Mouse (Mus musculus) lung, adult 2 months (tissue): ENCODE results near the gene Snupn. TPM values are rescaled to one million over a fixed set of nuclear protein-coding genes. Genes with fewer than 3 reads are reported as not detected.
"Not testable (repeated sequence)": the region's sequence is repeated elsewhere in the genome, so short reads cannot be mapped to it uniquely, and the experiment has no call there.

Experiments
- DNase-seq: peaks from one replicate; pipeline ENCODE4 v3.0.0; 2022
- H3K4me1 ChIP-seq: fragments of 200-500 bp; 2 replicates; pipeline ENCODE4 v1.6.1; 2011; ENCODE audit warnings: low read length; ENCODE audit not compliant: control insufficient read depth, insufficient read depth
- H3K4me3 ChIP-seq: fragments of 200-500 bp; replicated peaks from 2 replicates; pipeline ENCODE3; 2011; ENCODE audit warnings: low read depth, mild to moderate bottlenecking, control low read depth, low read length; ENCODE audit errors: extremely low read depth
- CTCF ChIP-seq: fragments of 200-500 bp; IDR thresholded peaks from 2 replicates; pipeline ENCODE4 v1.5.1; 2011; ENCODE audit warnings: mild to moderate bottlenecking, low read length, control low read depth; ENCODE audit not compliant: insufficient read depth
- POLR2A ChIP-seq: fragments of 200-500 bp; IDR thresholded peaks from 2 replicates; pipeline ENCODE4 v1.6.1; 2011; ENCODE audit warnings: low read depth, mild to moderate bottlenecking, control low read depth, low read length, borderline replicate concordance; ENCODE audit errors: extremely low read depth
- WGBS: fragments of 180-500 bp; shearing (Covaris S2); methylation state at CpG from one replicate; pipeline ENCODE4 v1.1.7; 2018; 5-methylcytosine and 5-hydroxymethylcytosine counted together
- polyA plus RNA-seq: library from polyadenylated mRNA; depleted of rRNA; stranded (reverse); fragments of >200 nt; gene quantifications from 2 replicates; pipeline ENCODE4 v1.2.3, GENCODE M21; 2012

Gene Snupn
- polyA plus RNA-seq, 1 experiment, result 5.0 TPM

DNA sequence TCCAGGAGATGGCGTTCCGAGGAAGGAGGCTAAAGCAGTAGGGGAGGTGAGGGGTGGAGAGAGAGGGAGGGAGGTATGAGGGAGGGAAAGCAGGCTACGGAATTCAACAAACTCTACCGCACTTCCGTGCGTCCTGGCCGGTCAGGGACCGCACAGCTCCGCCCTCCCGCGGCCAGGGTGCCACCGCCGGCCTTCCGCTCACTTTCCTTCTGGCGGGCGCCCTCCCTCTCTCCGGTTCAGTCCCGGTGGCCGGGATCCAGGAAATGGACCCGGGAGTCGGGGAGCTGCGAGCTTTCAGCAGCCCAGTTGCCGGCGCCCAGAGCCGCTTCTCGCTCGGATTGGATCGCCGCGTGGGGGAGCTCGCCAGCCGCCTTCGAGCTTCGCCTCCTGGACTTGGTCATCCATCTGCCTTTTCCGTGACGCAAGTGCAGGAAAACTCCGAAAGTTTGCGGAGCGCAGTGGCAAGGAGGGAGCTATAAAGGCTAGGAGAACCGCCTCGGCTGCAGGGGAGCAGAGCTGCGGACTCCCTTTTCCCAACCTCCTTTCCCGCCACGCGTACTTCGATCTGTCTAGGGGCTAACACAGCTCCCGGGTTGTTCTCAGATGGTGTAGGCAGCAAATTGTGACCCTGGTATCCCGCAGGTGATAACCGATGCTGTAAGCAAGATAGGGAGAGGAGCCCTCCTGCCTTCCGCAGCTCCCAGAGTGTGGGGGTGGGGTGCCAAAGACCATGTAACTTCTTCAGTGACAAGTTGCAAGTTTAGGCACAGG, 22.5 kb upstream of the Snupn start, which contains the start of gene Snx33:
Snx33 (minus strand) TSS at position 331 of the 771 bp plus-strand sequence.
- Histone ChIP-seq H3K4me3 (peak within 1 kb of the TSS; percentile 79), H3K4me1 (peaks cover 31% of the 10 kb centered on the region)
- peak; percentile 95 for DNase-seq
- peak; percentile 72; the same call in 1 of the 2 replicates for TF ChIP-seq POLR2A
- peak; percentile 42 for TF ChIP-seq CTCF
- under 1% methylated on average over 50 of the region's 50 CpGs for WGBS

DNA sequence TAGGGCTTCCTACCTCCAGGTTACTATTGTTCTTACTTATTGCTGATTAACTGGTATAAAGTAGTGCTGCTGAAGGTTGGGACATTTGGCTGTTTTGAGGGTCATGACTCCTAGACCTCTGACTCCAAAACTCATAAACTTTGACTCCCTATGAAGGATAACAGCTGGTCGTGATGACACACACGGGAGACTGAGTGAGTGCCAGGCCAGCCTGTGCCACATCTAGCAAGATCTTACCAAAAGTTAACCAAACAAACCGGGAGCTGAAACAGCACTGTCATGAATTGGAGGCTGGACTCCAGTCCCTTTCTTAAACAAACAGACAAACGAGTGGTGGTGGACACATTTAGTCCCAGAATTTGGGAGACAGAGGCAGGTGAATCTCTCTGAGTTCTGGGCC, 21.2 kb upstream of the Snupn start:
- Histone ChIP-seq H3K4me3 (no peak overlapping the region), H3K4me1 (peaks cover 21% of the 10 kb centered on the region)
- 55% methylated on average over 4 of the region's 4 CpGs for WGBS
- no peak for TF ChIP-seq CTCF
- TF ChIP-seq POLR2A, result no peak
- DNase-seq, result no peak

DNA sequence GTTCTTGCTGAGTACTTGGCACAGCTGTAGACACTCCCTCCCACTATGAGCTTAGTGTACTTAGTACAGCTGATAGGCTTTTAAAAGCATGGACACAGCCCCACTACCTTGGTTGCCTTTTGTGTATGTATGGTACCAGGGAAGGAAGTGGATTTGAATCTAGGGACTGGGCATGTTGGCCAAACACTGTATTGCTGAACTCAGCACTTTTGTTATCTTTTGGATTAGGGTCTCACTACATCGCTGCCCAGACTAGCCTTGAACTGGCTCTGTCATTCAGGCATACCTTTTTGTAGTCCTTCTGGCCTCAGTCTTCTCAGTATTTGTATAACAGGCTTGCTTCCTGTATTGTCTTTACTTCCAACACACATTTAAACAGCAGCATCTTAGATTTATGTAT, 20.1 kb upstream of the Snupn start:
- 71% methylated on average over 1 of the region's 1 CpGs for WGBS
- Histone ChIP-seq H3K4me3 (no peak overlapping the region), H3K4me1 (peaks cover 12% of the 10 kb centered on the region)
- DNase-seq, result no peak
- TF ChIP-seq CTCF (no peak), POLR2A (no peak)

DNA sequence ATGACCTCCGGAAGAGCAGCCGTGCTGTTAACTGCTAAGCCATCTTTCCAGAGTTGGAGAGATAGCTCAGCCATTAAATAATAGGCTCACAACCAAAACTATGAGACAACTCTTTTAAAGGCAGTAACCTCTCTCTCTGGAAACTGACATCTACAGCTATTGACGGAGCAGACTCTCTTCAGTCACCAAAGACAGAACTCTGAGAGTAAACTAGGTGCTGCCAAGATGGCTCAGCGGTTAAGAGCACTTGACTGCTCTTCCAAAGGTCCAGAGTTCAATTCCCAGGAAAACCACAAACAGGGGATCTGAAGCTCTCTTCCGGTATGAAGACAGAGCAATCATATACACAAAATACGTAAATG, 13.8 kb upstream of the Snupn start:
- 13% methylated on average over 6 of the region's 6 CpGs for WGBS
- no peak for TF ChIP-seq CTCF
- TF ChIP-seq POLR2A, result no peak
- H3K4me3 ChIP-seq, result peak overlapping the region; percentile 50
- no peak for DNase-seq
- 0 out of 2 replicates have a peak, but pooled peaks cover 4% of the 10 kb centered on the region for H3K4me1 ChIP-seq

DNA sequence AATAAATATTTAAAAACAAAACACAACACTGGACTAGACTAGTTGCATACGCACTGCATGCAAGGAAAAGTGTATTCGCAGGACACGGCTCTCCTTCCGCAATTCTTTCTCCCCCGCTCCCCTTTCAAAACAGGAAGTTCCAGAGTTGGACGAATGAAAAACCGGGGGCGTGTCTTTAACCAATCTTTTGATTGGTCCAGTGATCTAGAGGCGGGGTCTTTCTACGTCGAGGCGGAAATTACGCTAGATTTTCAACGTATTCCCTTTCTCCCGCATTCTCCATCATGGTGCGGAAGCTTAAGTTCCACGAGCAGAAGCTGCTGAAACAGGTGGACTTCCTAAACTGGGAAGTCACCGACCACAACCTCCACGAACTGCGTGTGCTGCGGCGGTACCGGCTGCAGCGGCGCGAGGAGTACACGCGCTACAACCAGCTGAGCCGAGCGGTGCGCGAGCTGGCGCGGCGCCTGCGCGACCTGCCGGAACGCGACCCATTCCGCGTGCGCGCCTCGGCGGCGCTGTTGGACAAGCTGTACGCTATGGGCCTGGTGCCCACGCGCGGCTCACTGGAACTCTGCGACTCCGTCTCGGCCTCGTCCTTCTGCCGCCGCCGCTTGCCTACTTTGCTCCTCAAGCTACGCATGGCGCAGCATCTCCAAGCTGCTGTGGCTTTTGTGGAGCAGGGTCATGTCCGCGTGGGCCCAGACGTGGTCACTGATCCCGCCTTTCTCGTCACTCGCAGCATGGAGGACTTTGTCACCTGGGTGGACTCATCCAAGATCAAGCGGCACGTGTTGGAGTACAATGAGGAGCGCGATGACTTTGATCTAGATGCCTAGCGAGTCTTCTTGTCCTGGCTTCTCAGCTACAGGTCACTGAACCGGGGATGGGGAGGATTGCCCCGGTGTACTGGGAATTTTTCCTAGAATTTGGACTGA, 13.2 kb upstream of the Snupn start, which contains the start of gene Imp3:
Imp3 (plus strand) TSS at position 253 of the 938 bp plus-strand sequence.
- H3K4me3 ChIP-seq, result peak within 1 kb of the TSS; percentile 100
- DNase-seq, result peak; percentile 85
- peak; percentile 58; the same call in 1 of the 2 replicates for TF ChIP-seq POLR2A
- no peak for TF ChIP-seq CTCF
- under 1% methylated on average over 73 of the region's 73 CpGs for WGBS
- 0 out of 2 replicates have a peak, but pooled peaks cover 4% of the 10 kb centered on the region for H3K4me1 ChIP-seq

DNA sequence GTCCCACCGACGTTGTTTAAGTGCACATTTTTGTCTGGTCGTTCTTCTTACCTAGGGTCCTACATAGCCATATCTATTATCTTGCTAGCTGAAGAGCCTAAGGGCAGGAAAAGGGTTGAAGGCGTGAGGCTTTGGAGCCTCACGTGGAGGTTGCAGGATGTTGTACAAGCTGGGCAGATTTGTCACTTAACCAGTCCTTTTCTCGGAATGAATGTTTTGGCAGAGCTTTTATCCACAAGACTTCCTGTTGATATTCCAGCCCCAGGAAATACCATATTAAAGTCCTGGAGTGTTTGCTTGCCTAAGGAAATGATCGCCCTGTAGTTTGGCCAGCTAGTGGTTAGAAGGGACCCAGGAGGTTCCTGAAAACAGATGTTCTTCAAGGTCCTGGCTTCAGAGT, 12.3 kb upstream of the Snupn start:
- WGBS, result under 1% methylated on average over 7 of the region's 7 CpGs
- Histone ChIP-seq H3K4me1 (0 out of 2 replicates have a peak, but pooled peaks cover 4% of the 10 kb centered on the region), H3K4me3 (peak overlapping the region; percentile 100)
- DNase-seq, result no peak
- TF ChIP-seq CTCF (no peak), POLR2A (peak; percentile 16; the same call in 1 of the 2 replicates)

DNA sequence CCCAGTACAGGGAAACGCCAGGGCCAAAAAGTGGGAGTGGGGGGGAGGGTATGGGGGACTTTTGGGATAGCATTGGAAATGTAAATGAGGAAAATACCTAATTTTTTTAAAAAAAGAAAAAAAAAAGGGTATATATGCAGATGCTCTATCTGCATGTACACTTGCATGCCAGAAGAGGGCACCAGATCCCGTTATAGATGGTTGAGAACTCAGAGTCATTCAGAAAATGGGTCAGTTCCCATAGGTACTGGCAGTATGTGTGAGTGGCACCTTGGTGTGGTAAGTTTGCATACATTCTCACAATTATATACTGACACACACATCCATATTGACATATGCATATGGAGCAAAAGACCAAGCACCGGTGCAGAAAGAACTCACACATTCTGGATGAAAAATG, 3.2 kb upstream of the Snupn start:
- 20% methylated on average over 3 of the region's 3 CpGs for WGBS
- peak; percentile 16 for DNase-seq
- peak; percentile 23; the same call in 1 of the 2 replicates for TF ChIP-seq CTCF
- H3K4me1 ChIP-seq, H3K4me3 ChIP-seq: not testable (repeated sequence)

DNA sequence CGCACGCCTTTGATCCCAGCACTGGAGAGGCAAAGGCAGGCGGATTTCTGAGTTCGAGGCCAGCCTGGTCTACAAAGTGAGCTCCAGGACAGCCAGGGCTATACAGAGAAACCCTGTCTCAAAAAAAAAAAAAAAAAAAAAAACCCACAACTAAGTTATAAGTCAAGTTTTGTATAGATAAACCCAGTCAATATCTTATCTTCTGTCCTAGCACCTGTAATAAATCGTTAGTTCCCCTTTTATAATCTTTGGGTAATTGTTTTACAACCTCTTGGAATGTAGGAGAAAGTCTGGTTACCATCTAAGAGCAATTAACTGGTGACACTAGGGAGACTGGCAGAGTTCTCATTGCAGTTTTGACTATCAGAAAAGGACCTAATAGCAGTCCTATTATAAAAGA, 2.0 kb upstream of the Snupn start:
- H3K4me3 ChIP-seq, DNase-seq, H3K4me1 ChIP-seq: not testable (repeated sequence)
- 67% methylated on average over 5 of the region's 5 CpGs for WGBS

DNA sequence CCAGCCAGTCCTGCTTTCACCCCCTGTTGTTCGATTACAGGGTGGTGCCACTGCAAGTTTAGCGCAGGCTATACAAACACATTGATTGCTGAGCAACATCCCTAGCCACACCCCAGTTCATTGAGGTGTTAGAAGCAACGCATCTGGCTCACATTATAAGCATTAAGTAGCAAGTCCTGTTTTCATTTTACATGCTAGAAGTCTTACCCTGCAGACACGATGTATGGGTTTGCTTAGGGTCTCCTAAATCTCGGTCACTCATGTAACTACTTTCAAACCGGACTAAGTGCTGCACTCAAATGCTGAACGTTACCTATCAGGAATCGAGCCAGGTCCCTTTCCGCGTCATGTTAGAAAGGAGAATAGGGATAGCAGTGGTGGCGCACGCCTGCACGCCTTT, 911 bp upstream of the Snupn start:
- Histone ChIP-seq H3K4me1 (peaks cover 6% of the 10 kb centered on the region), H3K4me3 (peak overlapping the region; percentile 21)
- WGBS, result 10% methylated on average over 13 of the region's 13 CpGs
- DNase-seq, result peak; percentile 12
- no peak for TF ChIP-seq POLR2A
- TF ChIP-seq CTCF, result no peak
